Mouse (Mus musculus): Measurements from ENCODE around the gene Trim28. TPM values are rescaled to one million over a fixed set of nuclear protein-coding genes. Genes with fewer than 3 reads are reported as not detected.

Trim28 gene
- polyA plus RNA-seq, 1 experiment from 2014 or later = 251 TPM

DNA sequence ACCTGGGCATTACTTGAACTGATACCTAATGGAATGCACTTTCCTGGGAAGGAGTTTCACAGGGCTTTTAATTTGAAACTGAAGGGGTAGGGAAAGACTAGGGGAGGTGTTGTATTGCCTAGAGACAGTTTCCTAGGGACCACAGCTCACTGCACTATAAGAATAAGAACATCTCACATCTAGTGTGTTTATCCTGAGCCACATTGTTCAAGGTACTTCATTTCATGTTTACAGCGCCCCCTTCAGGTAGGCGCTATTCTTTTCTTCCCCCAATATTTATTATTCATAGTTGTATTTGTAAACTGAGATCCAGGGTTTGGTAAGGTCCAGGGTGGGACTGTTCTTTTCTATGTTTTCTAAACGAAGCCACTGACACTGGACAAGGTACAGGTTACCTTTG lies 6.7 kb upstream of the Trim28 start:
- H3K4me1 ChIP-seq (ENCODE audit: control insufficient read depth, insufficient read depth, low read length) = no peaks in the 10 kb centered on the region
- H3K9ac ChIP-seq (replicated peaks; ENCODE audit: low read depth, low read length) = no peak overlapping the region
- 8% methylated on average over 3 of the region's 3 CpGs for WGBS
- no peaks in the 10 kb centered on the region for H3K9me3 ChIP-seq (ENCODE audit: control insufficient read depth, low read length)
- no peaks in the 10 kb centered on the region for H3K36me3 ChIP-seq (ENCODE audit: control insufficient read depth, insufficient read depth, low read length)
- H3K27me3 ChIP-seq (ENCODE audit: control insufficient read depth, insufficient read depth, low read length) = no peaks in the 10 kb centered on the region
- no peak for ATAC-seq (ENCODE audit: low read depth)
- H3K4me2 ChIP-seq (ENCODE audit: low read depth, low read length) = no peak overlapping the region
- no peak overlapping the region for H3K27ac ChIP-seq (ENCODE audit: low read depth, low read length)
- no peak overlapping the region for H3K4me3 ChIP-seq (ENCODE audit: low read depth, low read length)

DNA sequence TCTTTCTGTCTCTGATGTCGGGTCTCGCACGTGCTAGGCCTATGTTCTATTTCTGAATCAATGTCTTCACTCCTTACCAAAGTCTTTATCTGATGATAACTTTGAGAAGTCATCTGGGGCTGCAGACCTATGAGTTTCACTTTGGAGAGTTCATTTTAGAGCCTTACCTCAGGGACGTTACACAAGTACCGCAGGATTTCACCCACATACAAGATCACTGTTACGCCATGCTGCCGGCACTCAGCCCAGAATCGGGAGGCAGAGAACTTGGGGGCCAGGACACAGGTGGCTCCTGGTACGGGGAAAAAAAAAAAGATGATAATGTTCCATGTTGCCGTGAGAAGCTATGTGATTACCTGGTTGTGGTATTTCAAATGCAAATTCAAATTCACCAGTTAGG lies 5.8 kb upstream of the Trim28 start:
- Histone ChIP-seq H3K36me3 (ENCODE audit: control insufficient read depth, insufficient read depth, low read length) (no peaks in the 10 kb centered on the region), H3K9me3 (ENCODE audit: control insufficient read depth, low read length) (no peaks in the 10 kb centered on the region), H3K27me3 (ENCODE audit: control insufficient read depth, insufficient read depth, low read length) (no peaks in the 10 kb centered on the region), H3K4me3 (ENCODE audit: low read depth, low read length) (no peak overlapping the region), H3K27ac (ENCODE audit: low read depth, low read length) (no peak overlapping the region), H3K9ac (replicated peaks; ENCODE audit: low read depth, low read length) (no peak overlapping the region), H3K4me2 (ENCODE audit: low read depth, low read length) (no peak overlapping the region), H3K4me1 (ENCODE audit: control insufficient read depth, insufficient read depth, low read length) (no peaks in the 10 kb centered on the region)
- WGBS = 93% methylated on average over 10 of the region's 10 CpGs
- no peak for ATAC-seq (ENCODE audit: low read depth)

DNA sequence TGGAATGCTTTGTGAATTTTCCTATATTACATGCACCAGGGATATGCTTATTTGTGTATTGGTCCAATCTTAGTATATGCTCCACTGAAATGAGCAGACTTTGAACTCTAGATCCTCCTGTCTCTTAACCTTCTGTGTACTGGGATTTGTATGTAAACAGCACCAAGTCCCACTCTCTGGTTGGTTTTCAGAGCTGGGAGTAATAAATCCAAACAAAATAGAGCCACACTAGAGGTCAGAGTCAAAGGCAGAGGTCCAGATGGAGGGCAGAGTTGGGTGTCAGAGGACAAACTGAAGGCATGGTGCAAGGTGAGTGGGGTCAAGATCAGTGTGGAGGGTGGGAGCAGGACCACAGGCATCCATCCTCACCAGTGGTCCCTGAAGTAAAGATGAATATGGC lies 3.1 kb upstream of the Trim28 start:
- no peaks in the 10 kb centered on the region for H3K4me1 ChIP-seq (ENCODE audit: control insufficient read depth, insufficient read depth, low read length)
- ATAC-seq (ENCODE audit: low read depth) = no peak
- no peak overlapping the region for H3K27ac ChIP-seq (ENCODE audit: low read depth, low read length)
- H3K4me3 ChIP-seq (ENCODE audit: low read depth, low read length) = no peak overlapping the region
- no peaks in the 10 kb centered on the region for H3K27me3 ChIP-seq (ENCODE audit: control insufficient read depth, insufficient read depth, low read length)
- H3K36me3 ChIP-seq (ENCODE audit: control insufficient read depth, insufficient read depth, low read length) = no peaks in the 10 kb centered on the region
- H3K9me3 ChIP-seq (ENCODE audit: control insufficient read depth, low read length) = no peaks in the 10 kb centered on the region
- no peak overlapping the region for H3K4me2 ChIP-seq (ENCODE audit: low read depth, low read length)
- H3K9ac ChIP-seq (replicated peaks; ENCODE audit: low read depth, low read length) = no peak overlapping the region

DNA sequence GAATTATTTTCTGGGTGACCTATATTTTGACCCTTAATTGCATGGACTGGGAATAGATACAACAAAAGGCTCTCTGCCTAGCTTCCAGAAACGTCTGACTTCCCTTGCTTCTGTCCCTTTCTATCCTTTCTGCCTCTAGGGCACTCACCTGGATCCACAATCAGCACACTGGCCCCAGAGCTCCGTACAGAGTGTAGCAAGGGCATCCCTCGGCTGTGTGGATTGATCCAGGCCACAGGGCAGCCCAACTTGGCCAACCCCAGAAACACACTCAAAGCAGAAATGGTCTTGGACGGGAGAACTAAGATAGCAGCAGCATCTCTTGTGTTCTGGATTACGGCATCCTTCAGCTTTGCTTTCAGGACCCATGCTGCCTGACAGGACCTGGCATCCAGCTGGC lies 1.7 kb upstream of the Trim28 start:
- Histone ChIP-seq H3K9ac (replicated peaks; ENCODE audit: low read depth, low read length) (no peak overlapping the region), H3K36me3 (ENCODE audit: control insufficient read depth, insufficient read depth, low read length) (no peaks in the 10 kb centered on the region), H3K4me3 (ENCODE audit: low read depth, low read length) (no peak overlapping the region), H3K27ac (ENCODE audit: low read depth, low read length) (no peak overlapping the region), H3K4me1 (ENCODE audit: control insufficient read depth, insufficient read depth, low read length) (no peaks in the 10 kb centered on the region), H3K9me3 (ENCODE audit: control insufficient read depth, low read length) (no peaks in the 10 kb centered on the region), H3K4me2 (ENCODE audit: low read depth, low read length) (no peak overlapping the region), H3K27me3 (ENCODE audit: control insufficient read depth, insufficient read depth, low read length) (no peaks in the 10 kb centered on the region)
- WGBS = 77% methylated on average over 5 of the region's 5 CpGs
- ATAC-seq (ENCODE audit: low read depth) = no peak

DNA sequence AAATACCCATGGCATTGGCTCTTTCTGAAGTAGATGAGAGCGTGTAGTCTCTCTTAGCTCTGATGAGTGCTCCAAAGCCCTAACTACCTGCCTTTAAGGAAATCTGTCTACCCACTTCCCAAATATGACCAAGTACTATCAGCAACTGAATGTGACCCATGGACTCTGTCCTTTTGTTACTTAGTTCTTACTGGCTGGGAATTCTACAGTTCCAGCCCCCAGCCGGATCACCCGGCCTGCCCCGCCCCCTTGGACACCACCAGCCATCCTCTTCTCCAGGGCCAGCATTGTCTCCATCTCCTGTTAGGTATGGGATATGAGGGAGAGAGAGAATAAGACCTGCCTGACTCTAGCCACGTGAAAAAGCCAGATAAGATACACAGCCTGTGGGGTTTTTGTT lies 861 bp upstream of the Trim28 start, which contains the start of gene Slc27a5:
Gene Slc27a5 (minus strand): TSS at position 140 of the 400 bp plus-strand sequence.
- Histone ChIP-seq H3K4me2 (ENCODE audit: low read depth, low read length) (no peak within 1 kb of the TSS), H3K4me3 (ENCODE audit: low read depth, low read length) (no peak within 1 kb of the TSS), H3K27ac (ENCODE audit: low read depth, low read length) (no peak within 1 kb of the TSS), H3K36me3 (ENCODE audit: control insufficient read depth, insufficient read depth, low read length) (no peaks in the 10 kb centered on the region), H3K9me3 (ENCODE audit: control insufficient read depth, low read length) (no peaks in the 10 kb centered on the region), H3K9ac (replicated peaks; ENCODE audit: low read depth, low read length) (no peak within 1 kb of the TSS), H3K4me1 (ENCODE audit: control insufficient read depth, insufficient read depth, low read length) (no peaks in the 10 kb centered on the region), H3K27me3 (ENCODE audit: control insufficient read depth, insufficient read depth, low read length) (no peaks in the 10 kb centered on the region)
- no peak for ATAC-seq (ENCODE audit: low read depth)
- WGBS = 82% methylated on average over 5 of the region's 5 CpGs

DNA sequence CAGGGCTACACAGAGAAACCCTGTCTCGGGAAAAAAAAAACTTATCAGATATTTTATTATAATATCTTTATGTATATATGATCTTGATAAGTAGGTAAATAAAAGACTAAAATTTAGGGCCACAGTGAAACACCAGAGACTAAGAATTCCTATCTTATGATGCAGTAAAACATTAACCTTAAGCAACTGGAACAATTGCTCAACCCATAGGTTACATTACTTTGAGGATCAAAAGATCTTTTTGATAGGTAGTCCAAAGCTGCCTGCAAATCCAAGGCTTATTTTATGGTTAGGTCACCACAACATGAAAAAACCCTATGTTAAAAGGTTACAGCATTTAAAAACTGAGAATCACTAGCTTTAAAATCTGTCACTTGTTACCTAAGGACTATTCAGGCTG lies 2.7 kb downstream of the Trim28 start:
- Histone ChIP-seq H3K9me3 (ENCODE audit: control insufficient read depth, low read length) (no peaks in the 10 kb centered on the region), H3K4me3 (ENCODE audit: low read depth, low read length) (no peak overlapping the region), H3K27me3 (ENCODE audit: control insufficient read depth, insufficient read depth, low read length) (no peaks in the 10 kb centered on the region), H3K36me3 (ENCODE audit: control insufficient read depth, insufficient read depth, low read length) (peaks cover 9% of the 10 kb centered on the region; the same call in 1 of the 2 replicates), H3K27ac (ENCODE audit: low read depth, low read length) (no peak overlapping the region), H3K4me2 (ENCODE audit: low read depth, low read length) (no peak overlapping the region), H3K9ac (replicated peaks; ENCODE audit: low read depth, low read length) (no peak overlapping the region), H3K4me1 (ENCODE audit: control insufficient read depth, insufficient read depth, low read length) (no peaks in the 10 kb centered on the region)
- ATAC-seq (ENCODE audit: low read depth) = no peak
- WGBS = 83% methylated on average over 1 of the region's 1 CpGs

DNA sequence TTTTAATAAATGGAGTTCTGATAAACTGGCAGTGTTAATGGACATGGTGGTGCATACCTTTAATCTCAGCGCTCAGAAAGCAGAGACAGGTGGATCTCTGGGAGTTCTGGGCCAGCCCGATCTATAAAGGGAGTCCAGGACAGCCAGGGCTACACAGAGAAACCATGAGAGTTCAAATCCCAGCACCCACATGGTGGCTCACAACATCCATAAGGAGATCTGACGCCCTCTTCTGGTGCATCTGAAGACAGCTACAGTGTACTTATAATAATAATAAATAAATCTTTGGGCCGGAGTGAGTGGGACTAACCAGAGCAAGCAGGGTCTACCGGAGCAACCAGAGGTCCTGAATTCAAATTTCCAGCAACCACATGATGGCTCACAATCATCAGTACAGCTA lies 4.5 kb downstream of the Trim28 start:
- Histone ChIP-seq H3K4me2 (ENCODE audit: low read depth, low read length) (no peak overlapping the region), H3K27ac (ENCODE audit: low read depth, low read length) (no peak overlapping the region), H3K9me3 (ENCODE audit: control insufficient read depth, low read length) (no peaks in the 10 kb centered on the region), H3K4me1 (ENCODE audit: control insufficient read depth, insufficient read depth, low read length) (peaks cover 3% of the 10 kb centered on the region; the same call in 1 of the 2 replicates), H3K9ac (replicated peaks; ENCODE audit: low read depth, low read length) (no peak overlapping the region), H3K36me3 (ENCODE audit: control insufficient read depth, insufficient read depth, low read length) (peaks cover 15% of the 10 kb centered on the region; the same call in 1 of the 2 replicates), H3K27me3 (ENCODE audit: control insufficient read depth, insufficient read depth, low read length) (no peaks in the 10 kb centered on the region), H3K4me3 (ENCODE audit: low read depth, low read length) (no peak overlapping the region)
- WGBS = 76% methylated on average over 5 of the region's 5 CpGs
- ATAC-seq (ENCODE audit: low read depth) = no peak

DNA sequence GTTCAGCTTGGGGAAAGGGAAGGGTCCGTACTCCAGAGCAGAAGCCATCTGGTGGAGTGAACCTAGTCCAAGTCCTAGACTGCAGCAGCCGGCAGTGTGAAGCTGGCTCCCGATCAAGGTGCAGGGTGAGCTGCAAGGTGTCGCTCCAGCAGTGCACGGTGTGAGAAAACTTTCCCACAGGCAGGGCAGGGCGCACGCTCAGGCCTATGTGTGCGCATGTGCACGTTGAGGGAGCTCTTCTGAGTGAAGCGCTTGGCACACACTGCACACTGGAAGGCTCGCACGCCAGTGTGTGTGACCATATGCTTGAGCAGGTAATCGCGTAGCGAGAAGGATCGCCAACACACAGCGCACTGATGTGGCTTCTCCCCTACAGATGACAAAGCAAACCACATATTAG lies 7.1 kb downstream of the Trim28 start:
- Histone ChIP-seq H3K36me3 (ENCODE audit: control insufficient read depth, insufficient read depth, low read length) (peaks cover 15% of the 10 kb centered on the region; the same call in 1 of the 2 replicates), H3K4me1 (ENCODE audit: control insufficient read depth, insufficient read depth, low read length) (peaks cover 10% of the 10 kb centered on the region; the same call in 1 of the 2 replicates), H3K4me2 (ENCODE audit: low read depth, low read length) (no peak overlapping the region), H3K27ac (ENCODE audit: low read depth, low read length) (no peak overlapping the region), H3K4me3 (ENCODE audit: low read depth, low read length) (no peak overlapping the region), H3K27me3 (ENCODE audit: control insufficient read depth, insufficient read depth, low read length) (no peaks in the 10 kb centered on the region), H3K9ac (replicated peaks; ENCODE audit: low read depth, low read length) (no peak overlapping the region; the same call in 1 of the 2 replicates), H3K9me3 (ENCODE audit: control insufficient read depth, low read length) (no peaks in the 10 kb centered on the region)
- ATAC-seq (ENCODE audit: low read depth) = no peak
- 91% methylated on average over 17 of the region's 17 CpGs for WGBS

DNA sequence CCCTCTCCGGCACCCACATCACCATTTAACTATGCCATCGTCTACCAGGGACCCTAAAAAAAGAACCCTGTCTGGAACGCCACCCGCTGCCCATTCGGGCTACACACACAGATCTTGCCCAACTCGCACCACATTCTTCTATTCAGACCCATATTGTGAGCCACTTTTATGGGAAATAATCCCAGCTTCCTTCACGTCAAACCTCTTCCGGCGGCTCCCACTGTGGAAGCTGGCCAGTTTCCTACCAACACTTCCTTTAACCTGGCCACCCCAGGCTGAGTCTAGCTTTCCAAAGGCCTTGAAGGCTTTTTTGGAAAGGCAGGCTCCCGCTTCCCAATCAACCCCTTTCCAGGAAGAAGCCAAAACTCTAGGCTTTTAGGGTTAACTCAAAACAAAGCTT lies 7.6 kb downstream of the Trim28 start:
- H3K9ac ChIP-seq (replicated peaks; ENCODE audit: low read depth, low read length) = no peak overlapping the region
- peaks cover 15% of the 10 kb centered on the region; the same call in 1 of the 2 replicates for H3K36me3 ChIP-seq (ENCODE audit: control insufficient read depth, insufficient read depth, low read length)
- WGBS = 86% methylated on average over 10 of the region's 10 CpGs
- H3K27ac ChIP-seq (ENCODE audit: low read depth, low read length) = no peak overlapping the region
- ATAC-seq (ENCODE audit: low read depth) = no peak
- no peaks in the 10 kb centered on the region for H3K27me3 ChIP-seq (ENCODE audit: control insufficient read depth, insufficient read depth, low read length)
- peaks cover 10% of the 10 kb centered on the region; the same call in 1 of the 2 replicates for H3K4me1 ChIP-seq (ENCODE audit: control insufficient read depth, insufficient read depth, low read length)
- no peak overlapping the region for H3K4me2 ChIP-seq (ENCODE audit: low read depth, low read length)
- H3K4me3 ChIP-seq (ENCODE audit: low read depth, low read length) = no peak overlapping the region
- H3K9me3 ChIP-seq (ENCODE audit: control insufficient read depth, low read length) = no peaks in the 10 kb centered on the region

Measured in neural tube, embryonic 14.5 days (tissue).